Mouse (Mus musculus) left cerebral cortex, adult 2 months (tissue): ENCODE measurements around the gene Hprt. TPM values are rescaled to one million over a fixed set of nuclear protein-coding genes. Genes with fewer than 3 reads are reported as not detected.

Experiments used
- DNase-seq, 2 experiments: peaks; one replicate each; pipeline ENCODE4 v3.0.0; 2021 to 2022; ENCODE audit warnings: low spot score in 2 of 2, mixed read lengths in 1 of 2; ENCODE audit errors: extremely low spot score in 1 of 2
- H3K27ac ChIP-seq: fragments of 200-600 bp; 2 replicates; pipeline ENCODE4 v1.8.1; 2022
- H3K4me3 ChIP-seq: fragments of 200-600 bp; 2 replicates; pipeline ENCODE4 v1.8.1; 2022
- CTCF ChIP-seq: fragments of 200-600 bp; IDR thresholded peaks from 2 replicates; pipeline ENCODE4 v1.8.1; 2022; ENCODE audit warnings: antibody characterized with exemption, mild to moderate bottlenecking, moderate library complexity
- intact Hi-C: fragments of 180-260 bp; cut with DNase I; formaldehyde crosslinking; loops from one replicate; pipeline ENCODE4 v1.15.1; 2025
- microRNA-seq, 2 experiments: library from miRNA; unstranded; fragments of <30 nt; microRNA quantifications; one replicate each; pipeline ENCODE4 v1.2.0; 2021
- total RNA-seq, 2 experiments: library from RNA; stranded (reverse); gene quantifications; 2 replicates each; pipeline ENCODE4 v1.2.3; 2021

Hprt gene
- total RNA-seq, 2 experiments from 2014 or later, result 125 to 166 TPM

- no peak for DNase-seq
- intact Hi-C loops, result loop anchor here (5.0 to 10.0 kb wide), 2 partner anchors 175 to 208 kb away; partner anchors contain the start of gene Fam122b
- no peak for TF ChIP-seq CTCF
- no peak overlapping the region for H3K27ac ChIP-seq
- no peak overlapping the region for H3K4me3 ChIP-seq
Observed at GRCm38 (mm10) chrX:53059426-53060007, 71.6 kb downstream of the Hprt start.

- intact Hi-C loops, result no loop called here
- Histone ChIP-seq H3K4me3 (no peak overlapping the region), H3K27ac (no peak overlapping the region)
- no peak for DNase-seq
- no peak for TF ChIP-seq CTCF
Observed at GRCm38 (mm10) chrX:53064406-53064805, 76.5 kb downstream of the Hprt start.

Small RNA genes within 50 kb of the gene (microRNA-seq; reads per million reads assigned to microRNA genes)
- gene Mir322, result 378 to 796 reads per million in 2 experiments
- gene Mir351, result 287 to 757 reads per million in 2 experiments
- 0 to 0.24 reads per million in 2 experiments for gene Mir450-1
- gene Mir450-2, result 0.49 to 2.2 reads per million in 2 experiments
- gene Mir450b, result 0.24 to 2.2 reads per million in 2 experiments
- gene Mir503, result 12.2 to 13.9 reads per million in 2 experiments
- 22.4 to 28.9 reads per million in 2 experiments for gene Mir542

Other genes starting within 250 kb of the Hprt start
- gene Ccdc160, start 196.9 kb upstream of the Hprt start, total RNA-seq, result 1 to 10 TPM; 2.5 to 3.4 TPM
- gene Phf6, start 75.9 kb upstream of the Hprt start, total RNA-seq, result 10 to 100 TPM; 17.0 to 17.2 TPM